Mouse (Mus musculus) heart, embryonic 11.5 days (tissue): ENCODE results near the gene Rfx5. TPM values are rescaled to one million over a fixed set of nuclear protein-coding genes. Genes with fewer than 3 reads are reported as not detected.

Experiments
- ATAC-seq: fragments of 200-750 bp; cut with Nextera tagmentation; replicated peaks from 2 replicates; pipeline ENCODE4 v1.8.0; 2017; ENCODE audit warnings: moderate library complexity; ENCODE audit not compliant: insufficient number of reproducible peaks, low FRiP score, low TSS enrichment
- H3K27ac ChIP-seq: fragments of 300-500 bp; sonication (generic); 2 replicates; pipeline ENCODE4 v1.5.1; 2014; ENCODE audit warnings: mild to moderate bottlenecking, low read depth, low read length
- H3K27me3 ChIP-seq: fragments of 300-500 bp; sonication (generic); 2 replicates; pipeline ENCODE4 v1.6.1; 2014; ENCODE audit warnings: mild to moderate bottlenecking, low read length, mixed read lengths; ENCODE audit not compliant: control insufficient read depth, insufficient read depth
- H3K36me3 ChIP-seq: fragments of 300-500 bp; sonication (generic); 2 replicates; pipeline ENCODE4 v1.6.1; 2014; ENCODE audit warnings: mild to moderate bottlenecking, low read length, moderate library complexity, mixed read lengths; ENCODE audit not compliant: control insufficient read depth, insufficient read depth
- H3K4me1 ChIP-seq: fragments of 300-500 bp; sonication (generic); 2 replicates; pipeline ENCODE4 v1.6.1; 2014; ENCODE audit warnings: low read length; ENCODE audit not compliant: control insufficient read depth, insufficient read depth
- H3K4me2 ChIP-seq: fragments of 300-500 bp; sonication (generic); 2 replicates; pipeline ENCODE4 v1.6.1; 2014; ENCODE audit warnings: mild to moderate bottlenecking, moderate library complexity
- H3K4me3 ChIP-seq: fragments of 300-500 bp; sonication (generic); 2 replicates; pipeline ENCODE4 v1.5.1; 2014; ENCODE audit warnings: low read depth, low read length
- H3K9ac ChIP-seq: fragments of 300-500 bp; sonication (generic); 2 replicates; pipeline ENCODE4 v1.6.1; 2014; ENCODE audit warnings: mild to moderate bottlenecking, low read depth, low read length, moderate library complexity
- H3K9me3 ChIP-seq: fragments of 300-500 bp; sonication (generic); replicated peaks from 2 replicates; pipeline ENCODE4 v1.6.1; 2016; ENCODE audit warnings: low read length; ENCODE audit not compliant: control insufficient read depth
- WGBS: fragments of 180-500 bp; shearing (Covaris S2); extraction: QIAGEN DNeasy Blood & Tissue Kit; methylation state at CpG from one replicate; pipeline ENCODE4 v1.1.7; 2014; ENCODE audit not compliant: insufficient replicate concordance; 5-methylcytosine and 5-hydroxymethylcytosine counted together
- microRNA-seq: library from miRNA; unstranded; fragments of <30 nt; microRNA quantifications from one replicate; pipeline ENCODE4, GENCODE M21; 2016; ENCODE audit warnings: borderline number of aligned reads
- polyA plus RNA-seq: library from polyadenylated mRNA; unstranded; fragments of >200 nt; fragmentation: Nextera tagmentation; extraction: Ambion mirVana; gene quantifications from 2 replicates; pipeline ENCODE4 v1.2.1, GENCODE M21; 2014

Gene Rfx5
- polyA plus RNA-seq, 1 experiment from 2014 or later, result 6.7 TPM

- no peak for ATAC-seq
- Histone ChIP-seq H3K36me3 (peaks cover 13% of the 10 kb centered on the region; the same call in 1 of the 2 replicates), H3K9me3 (no peaks in the 10 kb centered on the region), H3K9ac (no peak overlapping the region), H3K27me3 (no peaks in the 10 kb centered on the region), H3K27ac (no peak overlapping the region; the same call in 1 of the 2 replicates), H3K4me1 (peaks cover 40% of the 10 kb centered on the region), H3K4me3 (no peak overlapping the region), H3K4me2 (no peak overlapping the region)
- 30% methylated on average over 9 of the region's 9 CpGs for WGBS
Measured at GRCm38 (mm10) chr3:94989159-94989761, 35.4 kb downstream of the Rfx5 start.

- no peak overlapping the region for H3K9ac ChIP-seq
- no peak overlapping the region for H3K4me3 ChIP-seq
- peaks cover 30% of the 10 kb centered on the region for H3K36me3 ChIP-seq
- 29% methylated on average over 2 of the region's 2 CpGs for WGBS
- H3K9me3 ChIP-seq, result no peaks in the 10 kb centered on the region
- no peak overlapping the region for H3K4me2 ChIP-seq
- H3K27ac ChIP-seq, result no peak overlapping the region
- ATAC-seq, result no peak
- H3K27me3 ChIP-seq, result no peaks in the 10 kb centered on the region
- no peaks in the 10 kb centered on the region for H3K4me1 ChIP-seq
Measured at GRCm38 (mm10) chr3:94996946-94997345, 43.1 kb downstream of the Rfx5 start.

GRCm38 (mm10) chr3:95002569-95002968 is 48.7 kb downstream of the Rfx5 start:
- Histone ChIP-seq H3K9me3 (no peaks in the 10 kb centered on the region), H3K4me1 (no peaks in the 10 kb centered on the region), H3K27me3 (no peaks in the 10 kb centered on the region), H3K4me2 (no peak overlapping the region), H3K36me3 (peaks cover 37% of the 10 kb centered on the region), H3K9ac (no peak overlapping the region), H3K27ac (no peak overlapping the region), H3K4me3 (no peak overlapping the region)
- WGBS, result 84% methylated on average over 4 of the region's 4 CpGs
- ATAC-seq, result no peak

GRCm38 (mm10) chr3:95003273-95003672 is 49.4 kb downstream of the Rfx5 start:
- H3K9ac ChIP-seq, result no peak overlapping the region
- H3K27ac ChIP-seq, result no peak overlapping the region
- no peak overlapping the region for H3K4me2 ChIP-seq
- H3K36me3 ChIP-seq, result peaks cover 42% of the 10 kb centered on the region
- H3K9me3 ChIP-seq, result no peaks in the 10 kb centered on the region
- H3K4me1 ChIP-seq, result no peaks in the 10 kb centered on the region
- no peak for ATAC-seq
- no peak overlapping the region for H3K4me3 ChIP-seq
- no peaks in the 10 kb centered on the region for H3K27me3 ChIP-seq

- Histone ChIP-seq H3K4me1 (no peaks in the 10 kb centered on the region), H3K4me3 (no peak overlapping the region), H3K27me3 (no peaks in the 10 kb centered on the region), H3K9me3 (no peaks in the 10 kb centered on the region), H3K36me3 (peaks cover 54% of the 10 kb centered on the region), H3K9ac (no peak overlapping the region), H3K27ac (no peak overlapping the region), H3K4me2 (no peak overlapping the region)
- no peak for ATAC-seq
- 92% methylated on average over 3 of the region's 3 CpGs for WGBS
Measured at GRCm38 (mm10) chr3:95005651-95006050, 51.8 kb downstream of the Rfx5 start.

- H3K27ac ChIP-seq, result no peak overlapping the region
- WGBS, result 90% methylated on average over 9 of the region's 9 CpGs
- no peak for ATAC-seq
- H3K9me3 ChIP-seq, result no peaks in the 10 kb centered on the region
- no peaks in the 10 kb centered on the region for H3K4me1 ChIP-seq
- no peak overlapping the region for H3K4me2 ChIP-seq
- H3K4me3 ChIP-seq, result no peak overlapping the region
- no peak overlapping the region for H3K9ac ChIP-seq
- no peaks in the 10 kb centered on the region for H3K27me3 ChIP-seq
- peaks cover 61% of the 10 kb centered on the region for H3K36me3 ChIP-seq
Measured at GRCm38 (mm10) chr3:95007706-95008105, 53.8 kb downstream of the Rfx5 start.

- H3K36me3 ChIP-seq, result peaks cover 53% of the 10 kb centered on the region
- no peak overlapping the region for H3K27ac ChIP-seq
- ATAC-seq, result no peak
- H3K9me3 ChIP-seq, result no peaks in the 10 kb centered on the region
- no peak overlapping the region for H3K4me2 ChIP-seq
- no peak overlapping the region for H3K4me3 ChIP-seq
- peaks cover 9% of the 10 kb centered on the region for H3K4me1 ChIP-seq
- no peak overlapping the region for H3K9ac ChIP-seq
- no peaks in the 10 kb centered on the region for H3K27me3 ChIP-seq
- 80% methylated on average over 7 of the region's 7 CpGs for WGBS
Measured at GRCm38 (mm10) chr3:95010396-95010795, 56.5 kb downstream of the Rfx5 start.

Small RNAs within 50 kb of the gene (microRNA-seq; reads per million reads assigned to microRNA genes)
- gene Mir7013, result 0.54 reads per million

Other genes with a start within 250 kb of the Rfx5 start
- gene Cgn, start 167.6 kb upstream of the Rfx5 start, polyA plus RNA-seq, result 1.4 and 2.0 TPM in 2 replicates
- gene Pogz, start 116.5 kb upstream of the Rfx5 start, polyA plus RNA-seq, result 14.4 and 15.6 TPM in 2 replicates
- 293 and 305 TPM in 2 replicates for gene Psmb4, start 67.1 kb upstream of the Rfx5 start, polyA plus RNA-seq
- gene Selenbp1, start 21.0 kb upstream of the Rfx5 start, polyA plus RNA-seq, result 36.8 and 45.6 TPM in 2 replicates
- gene Pi4kb, start 20.7 kb downstream of the Rfx5 start, polyA plus RNA-seq, result 12.9 and 18.5 TPM in 2 replicates
- gene Zfp687, start 61.4 kb downstream of the Rfx5 start, polyA plus RNA-seq, result 16.2 and 19.6 TPM in 2 replicates
- gene Psmd4, start 88.5 kb downstream of the Rfx5 start, polyA plus RNA-seq, result 231 and 247 TPM in 2 replicates
- gene Pip5k1a, start 152.9 kb downstream of the Rfx5 start, polyA plus RNA-seq, result 11.8 and 14.0 TPM in 2 replicates
- gene Vps72, start 156.9 kb downstream of the Rfx5 start, polyA plus RNA-seq, result 108 and 113 TPM in 2 replicates
- 0.53 and 0.83 TPM in 2 replicates for gene Tmod4, start 170.4 kb downstream of the Rfx5 start, polyA plus RNA-seq
- gene Scnm1, start 179.9 kb downstream of the Rfx5 start, polyA plus RNA-seq, result 57.7 and 61.8 TPM in 2 replicates
- gene Lysmd1, start 180.0 kb downstream of the Rfx5 start, polyA plus RNA-seq, result 6.5 and 7.6 TPM in 2 replicates
- 0.79 and 1.5 TPM in 2 replicates for gene Tnfaip8l2, start 188.3 kb downstream of the Rfx5 start, polyA plus RNA-seq
- gene Sema6c, start 206.4 kb downstream of the Rfx5 start, polyA plus RNA-seq, result 2.2 and 2.8 TPM in 2 replicates